Mouse (Mus musculus) bone marrow macrophage, adult 2 months (primary cell): ENCODE data around the gene Mrpl43. TPM values are rescaled to one million over a fixed set of nuclear protein-coding genes. Genes with fewer than 3 reads are reported as not detected.

Experiments used
- H3K27ac ChIP-seq: 2 replicates; pipeline ENCODE4 v1.5.1; 2012; ENCODE audit warnings: low read depth, low read length; ENCODE audit not compliant: insufficient read depth
- H3K4me1 ChIP-seq: 2 replicates; pipeline ENCODE4 v1.6.1; 2012; ENCODE audit warnings: low read length; ENCODE audit not compliant: control insufficient read depth, insufficient read depth
- H3K4me3 ChIP-seq: 2 replicates; pipeline ENCODE4 v1.5.1; 2012; ENCODE audit warnings: mild to moderate bottlenecking, low read length, moderate library complexity; ENCODE audit not compliant: insufficient read depth
- CTCF ChIP-seq: IDR thresholded peaks from 2 replicates; pipeline ENCODE4 v1.5.1; 2012; ENCODE audit warnings: low read depth, mild to moderate bottlenecking, low read length, moderate library complexity
- POLR2A ChIP-seq: IDR thresholded peaks from 2 replicates; pipeline ENCODE4 v1.6.1; 2012; ENCODE audit warnings: mild to moderate bottlenecking, low read depth, low read length, borderline replicate concordance
- polyA plus RNA-seq: library from polyadenylated mRNA; stranded (reverse); fragments of >200 nt; gene quantifications from 2 replicates; pipeline ENCODE4 v1.2.4, GENCODE M21; 2012; ENCODE audit not compliant: missing spikeins, insufficient read depth, insufficient read length

Gene Mrpl43
- polyA plus RNA-seq, 1 experiment: 38.5 TPM

- H3K4me1 ChIP-seq: peaks cover 12% of the 10 kb centered on the region
- TF ChIP-seq POLR2A (no peak), CTCF (no peak)
- no peak overlapping the region for H3K27ac ChIP-seq
- H3K4me3 ChIP-seq: peak overlapping the region; percentile 71
Observed at GRCm38 (mm10) chr19:45018351-45018831, 12.1 kb upstream of the Mrpl43 start.

GRCm38 (mm10) chr19:45017909-45018308 lies 11.7 kb upstream of the Mrpl43 start:
- peak overlapping the region; percentile 71 for H3K4me3 ChIP-seq
- H3K27ac ChIP-seq: no peak overlapping the region
- peaks cover 12% of the 10 kb centered on the region for H3K4me1 ChIP-seq
- TF ChIP-seq POLR2A: no peak
- TF ChIP-seq CTCF: no peak

- Histone ChIP-seq H3K4me3 (peak overlapping the region; percentile 71), H3K27ac (peak overlapping the region; percentile 65), H3K4me1 (peaks cover 12% of the 10 kb centered on the region)
- TF ChIP-seq POLR2A (no peak), CTCF (peak; percentile 83)
Observed at GRCm38 (mm10) chr19:45017216-45017771, 11.1 kb upstream of the Mrpl43 start.

GRCm38 (mm10) chr19:45016341-45017215 lies 10.3 kb upstream of the Mrpl43 start:
- H3K4me3 ChIP-seq: peak overlapping the region; percentile 71
- H3K4me1 ChIP-seq: peaks cover 12% of the 10 kb centered on the region
- peak overlapping the region; percentile 65 for H3K27ac ChIP-seq
- TF ChIP-seq CTCF: no peak
- TF ChIP-seq POLR2A: no peak

- Histone ChIP-seq H3K4me1 (peaks cover 12% of the 10 kb centered on the region), H3K27ac (no peak overlapping the region)
Observed at GRCm38 (mm10) chr19:45015518-45016281, 9.5 kb upstream of the Mrpl43 start.

GRCm38 (mm10) chr19:45014981-45015402 lies 8.8 kb upstream of the Mrpl43 start:
- Histone ChIP-seq H3K4me1 (peaks cover 12% of the 10 kb centered on the region), H3K27ac (no peak overlapping the region), H3K4me3 (peak overlapping the region; percentile 66)
- TF ChIP-seq CTCF (no peak), POLR2A (no peak)

More at GRCm38 (mm10) chr19:45015518-45016281, 9.5 kb upstream of the Mrpl43 start:
- TF ChIP-seq CTCF (no peak), POLR2A (no peak)
- H3K4me3 ChIP-seq: peak overlapping the region; percentile 66

- Histone ChIP-seq H3K4me3 (peak within 1 kb of the TSS; percentile 66), H3K4me1 (peaks cover 12% of the 10 kb centered on the region), H3K27ac (no peak within 1 kb of the TSS)
- TF ChIP-seq POLR2A: no peak
- TF ChIP-seq CTCF: no peak
Observed at GRCm38 (mm10) chr19:45014335-45014971, 8.2 kb upstream of the Mrpl43 start, which contains the start of gene Lzts2. Lzts2 (plus strand) TSS chr19:45014414.

GRCm38 (mm10) chr19:45013581-45014225 lies 7.5 kb upstream of the Mrpl43 start:
- no peak overlapping the region for H3K4me3 ChIP-seq
- no peak overlapping the region for H3K27ac ChIP-seq
- TF ChIP-seq POLR2A (no peak), CTCF (no peak)
- peaks cover 12% of the 10 kb centered on the region for H3K4me1 ChIP-seq
